Mouse (Mus musculus) neural tube, embryonic 14.5 days (tissue): Measurements from ENCODE around the gene Mmp19. TPM values are rescaled to one million over a fixed set of nuclear protein-coding genes. Genes with fewer than 3 reads are reported as not detected.

Source experiments
- ATAC-seq: fragments of 200-750 bp; cut with Nextera tagmentation; 2 replicates; pipeline ENCODE4 v1.8.0; 2017; ENCODE audit warnings: low read depth, mild to moderate bottlenecking, moderate TSS enrichment, moderate library complexity
- H3K27ac ChIP-seq: fragments of 300-500 bp; sonication (generic); 2 replicates; pipeline ENCODE4 v1.5.1; 2014; ENCODE audit warnings: low read depth, mild to moderate bottlenecking, control low read depth, low read length, moderate library complexity, mixed read lengths
- H3K27me3 ChIP-seq: fragments of 300-500 bp; sonication (generic); 2 replicates; pipeline ENCODE4 v1.6.1; 2014; ENCODE audit warnings: low read length; ENCODE audit not compliant: control insufficient read depth, insufficient read depth
- H3K36me3 ChIP-seq: fragments of 300-500 bp; sonication (generic); 2 replicates; pipeline ENCODE4 v1.6.1; 2014; ENCODE audit warnings: low read length, mixed read lengths; ENCODE audit not compliant: control insufficient read depth, insufficient read depth
- H3K4me1 ChIP-seq: fragments of 300-500 bp; sonication (generic); 2 replicates; pipeline ENCODE4 v1.6.1; 2014; ENCODE audit warnings: low read length; ENCODE audit not compliant: control insufficient read depth, insufficient read depth
- H3K4me2 ChIP-seq: fragments of 300-500 bp; sonication (generic); 2 replicates; pipeline ENCODE4 v1.6.1; 2014; ENCODE audit warnings: mild to moderate bottlenecking, low read depth, low read length, control low read depth
- H3K4me3 ChIP-seq: fragments of 300-500 bp; sonication (generic); 2 replicates; pipeline ENCODE4 v1.5.1; 2014; ENCODE audit warnings: low read depth, low read length, control low read depth, mixed read lengths
- H3K9ac ChIP-seq: fragments of 300-500 bp; sonication (generic); replicated peaks from 2 replicates; pipeline ENCODE4 v1.6.1; 2014; ENCODE audit warnings: low read depth, mild to moderate bottlenecking, control low read depth, low read length, mixed read lengths
- H3K9me3 ChIP-seq: fragments of 300-500 bp; sonication (generic); 2 replicates; pipeline ENCODE4 v1.6.1; 2016; ENCODE audit warnings: low read length; ENCODE audit not compliant: control insufficient read depth
- WGBS: fragments of 180-500 bp; shearing (Covaris S2); extraction: QIAGEN DNeasy Blood & Tissue Kit; methylation state at CpG from one replicate; pipeline ENCODE4 v1.1.7; 2014; 5-methylcytosine and 5-hydroxymethylcytosine counted together
- polyA plus RNA-seq: library from polyadenylated mRNA; unstranded; fragments of >200 nt; fragmentation: Nextera tagmentation; extraction: Ambion mirVana; gene quantifications from 2 replicates; pipeline ENCODE4 v1.2.1, GENCODE M21; 2014

Mmp19 gene
- polyA plus RNA-seq, 1 experiment from 2014 or later: 0.70 TPM

- H3K9ac ChIP-seq: no peak overlapping the region
- no peaks in the 10 kb centered on the region for H3K27me3 ChIP-seq
- peaks cover 6% of the 10 kb centered on the region; the same call in 1 of the 2 replicates for H3K4me1 ChIP-seq
- no peak overlapping the region for H3K4me2 ChIP-seq
- H3K9me3 ChIP-seq: no peaks in the 10 kb centered on the region
- 97% methylated on average over 9 of the region's 9 CpGs for WGBS
- H3K27ac ChIP-seq: no peak overlapping the region
- H3K36me3 ChIP-seq: 0 out of 2 replicates have a peak, but pooled peaks cover 6% of the 10 kb centered on the region
- H3K4me3 ChIP-seq: no peak overlapping the region
- no peak for ATAC-seq
Measured at GRCm38 (mm10) chr10:128823821-128824220, 33.1 kb downstream of the Mmp19 start.

- Histone ChIP-seq H3K9me3 (no peaks in the 10 kb centered on the region), H3K27me3 (no peaks in the 10 kb centered on the region), H3K4me1 (no peaks in the 10 kb centered on the region), H3K4me2 (no peak overlapping the region), H3K4me3 (no peak overlapping the region), H3K36me3 (peaks cover 25% of the 10 kb centered on the region; the same call in 1 of the 2 replicates), H3K9ac (no peak overlapping the region), H3K27ac (no peak overlapping the region)
- ATAC-seq: no peak
Measured at GRCm38 (mm10) chr10:128837400-128837799, 46.7 kb downstream of the Mmp19 start.

- H3K36me3 ChIP-seq: peaks cover 21% of the 10 kb centered on the region
Measured at GRCm38 (mm10) chr10:128839434-128839833, 48.7 kb downstream of the Mmp19 start.

GRCm38 (mm10) chr10:128840612-128841011 is 49.9 kb downstream of the Mmp19 start:
- H3K4me3 ChIP-seq: no peak overlapping the region
- no peak overlapping the region for H3K27ac ChIP-seq
- H3K9ac ChIP-seq: no peak overlapping the region
- H3K4me2 ChIP-seq: no peak overlapping the region
- no peaks in the 10 kb centered on the region for H3K9me3 ChIP-seq
- H3K27me3 ChIP-seq: no peaks in the 10 kb centered on the region
- peaks cover 19% of the 10 kb centered on the region; the same call in 1 of the 2 replicates for H3K36me3 ChIP-seq
- ATAC-seq: no peak
- H3K4me1 ChIP-seq: no peaks in the 10 kb centered on the region

More at GRCm38 (mm10) chr10:128839434-128839833, 48.7 kb downstream of the Mmp19 start:
- Histone ChIP-seq H3K9me3 (no peaks in the 10 kb centered on the region), H3K9ac (no peak overlapping the region), H3K4me3 (no peak overlapping the region), H3K27me3 (no peaks in the 10 kb centered on the region), H3K27ac (no peak overlapping the region), H3K4me1 (no peaks in the 10 kb centered on the region), H3K4me2 (no peak overlapping the region)
- no peak for ATAC-seq

- Histone ChIP-seq H3K4me2 (no peak overlapping the region), H3K36me3 (peaks cover 22% of the 10 kb centered on the region), H3K27ac (no peak overlapping the region), H3K4me3 (no peak overlapping the region), H3K9ac (no peak overlapping the region), H3K27me3 (no peaks in the 10 kb centered on the region), H3K9me3 (no peaks in the 10 kb centered on the region), H3K4me1 (no peaks in the 10 kb centered on the region)
- ATAC-seq: no peak
- 92% methylated on average over 5 of the region's 5 CpGs for WGBS
Measured at GRCm38 (mm10) chr10:128843260-128843659, 52.5 kb downstream of the Mmp19 start.

GRCm38 (mm10) chr10:128845516-128845915 is 54.8 kb downstream of the Mmp19 start:
- H3K4me1 ChIP-seq: no peaks in the 10 kb centered on the region
- WGBS: 14% methylated on average over 2 of the region's 2 CpGs
- no peak for ATAC-seq
- H3K9ac ChIP-seq: no peak overlapping the region
- no peak overlapping the region for H3K4me3 ChIP-seq
- H3K27ac ChIP-seq: no peak overlapping the region
- H3K36me3 ChIP-seq: peaks cover 34% of the 10 kb centered on the region
- H3K27me3 ChIP-seq: no peaks in the 10 kb centered on the region
- no peak overlapping the region for H3K4me2 ChIP-seq
- no peaks in the 10 kb centered on the region for H3K9me3 ChIP-seq

- ATAC-seq: no peak
- Histone ChIP-seq H3K4me1 (no peaks in the 10 kb centered on the region), H3K27me3 (no peaks in the 10 kb centered on the region), H3K27ac (no peak overlapping the region), H3K36me3 (peaks cover 36% of the 10 kb centered on the region), H3K9me3 (no peaks in the 10 kb centered on the region), H3K4me3 (no peak overlapping the region), H3K4me2 (no peak overlapping the region), H3K9ac (no peak overlapping the region)
- 94% methylated on average over 4 of the region's 4 CpGs for WGBS
Measured at GRCm38 (mm10) chr10:128846664-128847063, 56.0 kb downstream of the Mmp19 start.

- H3K27ac ChIP-seq: no peak overlapping the region
- no peak for ATAC-seq
- no peaks in the 10 kb centered on the region for H3K9me3 ChIP-seq
- no peaks in the 10 kb centered on the region for H3K4me1 ChIP-seq
- no peaks in the 10 kb centered on the region for H3K27me3 ChIP-seq
- no peak overlapping the region for H3K4me2 ChIP-seq
- WGBS: 62% methylated on average over 2 of the region's 2 CpGs
- H3K9ac ChIP-seq: no peak overlapping the region
- H3K4me3 ChIP-seq: no peak overlapping the region
- H3K36me3 ChIP-seq: peaks cover 33% of the 10 kb centered on the region
Measured at GRCm38 (mm10) chr10:128848426-128848825, 57.7 kb downstream of the Mmp19 start.

- H3K4me3 ChIP-seq: no peak overlapping the region
- no peaks in the 10 kb centered on the region for H3K4me1 ChIP-seq
- ATAC-seq: no peak
- H3K4me2 ChIP-seq: no peak overlapping the region
- no peak overlapping the region for H3K9ac ChIP-seq
- peaks cover 33% of the 10 kb centered on the region for H3K36me3 ChIP-seq
- no peaks in the 10 kb centered on the region for H3K27me3 ChIP-seq
- WGBS: 66% methylated on average over 3 of the region's 3 CpGs
- no peaks in the 10 kb centered on the region for H3K9me3 ChIP-seq
- H3K27ac ChIP-seq: no peak overlapping the region
Measured at GRCm38 (mm10) chr10:128850339-128850738, 59.6 kb downstream of the Mmp19 start.
